Mouse (Mus musculus) forebrain, embryonic 15.5 days (tissue): ENCODE measurements around the gene Slc5a12. TPM values are rescaled to one million over a fixed set of nuclear protein-coding genes. Genes with fewer than 3 reads are reported as not detected.

Source experiments
- polyA plus RNA-seq: library from polyadenylated mRNA; unstranded; fragments of >200 nt; fragmentation: Nextera tagmentation; extraction: Ambion mirVana; gene quantifications from 2 replicates; pipeline ENCODE4 v1.2.1, GENCODE M21; 2015

Gene Slc5a12
- polyA plus RNA-seq, 1 experiment from 2014 or later = not detected

Other genes with a start within 250 kb of the Slc5a12 start
- 1.9 TPM in 2 replicates for gene Fibin, start 234.1 kb upstream of the Slc5a12 start, polyA plus RNA-seq
- gene Muc15, start 124.0 kb downstream of the Slc5a12 start, polyA plus RNA-seq = 0.06 and 0.13 TPM in 2 replicates